Comparison of ENCODE assay signal across 15 mouse cellular contexts in genomic region chr5:20612616-20613015, GRCm38 (mm10).
"Had no signal": no experiment of that assay in that cellular context is flagged by ENCODE, and none has a peak within 500 bp of the region (broad histone marks: within the 10 kb centered on the region; RNA-seq: fewer than 3 reads in every experiment).

No protein-coding gene starts in this region.

- H3K27ac ChIP-seq: intestine, embryonic 15.5 days; liver, embryonic 15.5 days; midbrain, embryonic 10.5 days; neural tube, embryonic 13.5 days; stomach, embryonic 15.5 days had no signal

- H3K36me3 ChIP-seq: intestine, embryonic 15.5 days; liver, embryonic 15.5 days; midbrain, embryonic 10.5 days; stomach, embryonic 15.5 days had no signal

- H3K4me3 ChIP-seq: intestine, embryonic 15.5 days; liver, embryonic 15.5 days; midbrain, embryonic 10.5 days; neural tube, embryonic 13.5 days; stomach, embryonic 15.5 days had no signal

- DNase-seq: kidney, adult 18-20 months; kidney, postnatal 10 days; lung, adult 2 months; lung, postnatal 36 days; retina, postnatal 1 day; right cerebral cortex, postnatal 4 days; spleen, adult 18-20 months; thymus, postnatal 36 days had no signal

- H3K9ac ChIP-seq: intestine, embryonic 15.5 days; liver, embryonic 15.5 days; neural tube, embryonic 13.5 days; stomach, embryonic 15.5 days had no signal

- H3K4me1 ChIP-seq: intestine, embryonic 15.5 days; liver, embryonic 15.5 days; midbrain, embryonic 10.5 days; neural tube, embryonic 13.5 days; stomach, embryonic 15.5 days had no signal

- H3K27me3 ChIP-seq: intestine, embryonic 15.5 days; liver, embryonic 15.5 days; neural tube, embryonic 13.5 days; stomach, embryonic 15.5 days had no signal

- H3K4me2 ChIP-seq: intestine, embryonic 15.5 days; liver, embryonic 11.5 days; liver, embryonic 15.5 days; neural tube, embryonic 13.5 days; stomach, embryonic 15.5 days had no signal

- H3K9me3 ChIP-seq: intestine, embryonic 15.5 days; liver, embryonic 15.5 days; midbrain, embryonic 10.5 days; neural tube, embryonic 13.5 days; stomach, embryonic 15.5 days had no signal

- ATAC-seq: intestine, embryonic 15.5 days; midbrain, embryonic 16.5 days had no signal
